Mouse (Mus musculus) mouse embryonic stem cell (cell line): ENCODE measurements around the gene Gm20388.
"Not testable (repeated sequence)": the region's sequence is repeated elsewhere in the genome, so short reads cannot be mapped to it uniquely, and the experiment has no call there.

Experiments used
- in situ Hi-C, 2 experiments: fragments of 300-500 bp; cut with MboI; formaldehyde crosslinking; loops; 1 replicate in 1 of 2; 3 replicates in 1 of 2; pipeline ENCODE4 v1.14.3; 2019 to 2020; ENCODE audit warnings: low sequenced_read_pairs in 2 of 2, low pct_unique_long_range_greater_than_20kb in 1 of 2, mixed read lengths in 1 of 2; ENCODE audit not compliant: unreplicated experiment in 1 of 2

Gene Gm20388

DNA sequence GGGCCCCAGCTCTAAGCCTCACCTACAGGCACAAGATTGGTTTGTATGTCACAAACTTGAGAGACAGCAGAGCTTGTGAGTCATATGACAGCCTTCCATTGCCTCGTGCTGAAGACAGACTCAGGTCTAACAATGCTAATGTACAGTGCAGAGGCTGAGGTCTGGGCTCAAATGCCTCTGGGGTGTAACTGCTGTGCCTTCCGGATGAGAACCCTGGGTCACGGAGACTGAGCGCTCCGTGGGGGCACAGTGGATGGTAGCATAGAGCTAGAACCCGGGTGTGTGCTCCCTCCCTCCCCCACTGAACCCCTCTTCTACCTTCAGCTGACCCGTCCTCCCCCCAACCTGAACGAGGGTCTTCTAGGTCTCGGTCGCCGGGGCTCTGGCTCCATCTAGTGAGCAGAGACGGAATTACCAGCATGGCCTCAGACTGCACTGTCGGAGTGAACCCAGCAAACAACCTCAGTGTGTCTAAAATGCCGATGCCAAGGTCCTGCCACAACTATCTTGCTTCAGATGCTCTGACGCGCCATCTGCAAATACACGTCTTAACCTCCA lies 889.7 kb downstream of the Gm20388 start:
- in situ Hi-C loops, result no loop called here

DNA sequence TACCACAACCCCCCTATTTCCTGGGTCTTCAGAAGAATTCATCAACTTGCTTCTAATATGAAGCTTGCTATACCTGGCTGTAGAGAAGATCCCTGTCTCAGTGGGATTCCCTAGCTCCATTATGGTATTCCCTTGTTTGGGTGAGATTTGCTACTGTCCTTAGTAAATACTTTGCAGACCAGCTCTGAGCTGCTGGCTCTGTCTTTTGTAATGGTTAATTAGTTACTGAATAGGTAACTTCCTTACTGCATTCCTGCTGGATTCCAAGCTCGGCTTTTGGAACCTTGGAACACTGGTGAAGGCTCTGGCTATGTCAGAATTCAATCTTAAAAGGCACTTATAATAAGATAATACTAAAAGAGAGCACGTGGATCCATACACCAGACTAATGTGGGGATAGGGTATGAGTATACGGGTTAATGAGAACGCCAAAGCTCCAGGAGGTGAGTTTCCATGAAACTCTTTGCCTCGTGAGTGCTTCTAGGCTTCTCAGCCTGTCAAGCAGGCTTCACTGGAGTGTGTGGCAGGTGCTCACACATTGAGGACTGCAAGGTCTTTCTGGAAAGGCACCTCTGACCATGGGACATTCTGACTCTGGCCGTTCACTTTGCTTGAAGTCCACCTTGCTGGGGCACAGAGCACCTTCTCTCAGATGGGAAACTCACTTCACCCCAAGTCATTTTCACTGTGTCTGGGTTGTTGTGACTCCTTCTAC lies 893.2 kb downstream of the Gm20388 start:
- in situ Hi-C loops, result not testable (repeated sequence)

DNA sequence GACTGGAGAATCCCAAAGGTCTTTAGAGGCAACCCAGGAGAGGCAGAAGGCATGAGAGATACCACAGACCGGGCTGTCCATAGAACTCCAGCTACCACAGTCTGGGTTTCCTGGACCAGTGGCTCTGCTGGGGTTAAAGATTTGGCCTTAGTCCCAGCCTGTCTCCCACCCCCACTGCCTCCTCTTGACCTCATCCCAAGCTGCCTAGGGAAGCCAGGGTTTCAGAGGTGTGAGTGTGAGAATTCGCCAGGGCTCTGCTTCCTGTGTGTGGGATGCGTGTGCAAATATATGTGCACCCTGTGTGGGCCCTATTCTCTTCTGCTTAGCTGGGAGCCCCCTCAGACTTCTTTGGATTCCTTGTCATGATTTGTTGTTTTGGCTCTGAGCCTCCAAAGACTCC lies 894.1 kb downstream of the Gm20388 start:
- in situ Hi-C loops, result no loop called here

DNA sequence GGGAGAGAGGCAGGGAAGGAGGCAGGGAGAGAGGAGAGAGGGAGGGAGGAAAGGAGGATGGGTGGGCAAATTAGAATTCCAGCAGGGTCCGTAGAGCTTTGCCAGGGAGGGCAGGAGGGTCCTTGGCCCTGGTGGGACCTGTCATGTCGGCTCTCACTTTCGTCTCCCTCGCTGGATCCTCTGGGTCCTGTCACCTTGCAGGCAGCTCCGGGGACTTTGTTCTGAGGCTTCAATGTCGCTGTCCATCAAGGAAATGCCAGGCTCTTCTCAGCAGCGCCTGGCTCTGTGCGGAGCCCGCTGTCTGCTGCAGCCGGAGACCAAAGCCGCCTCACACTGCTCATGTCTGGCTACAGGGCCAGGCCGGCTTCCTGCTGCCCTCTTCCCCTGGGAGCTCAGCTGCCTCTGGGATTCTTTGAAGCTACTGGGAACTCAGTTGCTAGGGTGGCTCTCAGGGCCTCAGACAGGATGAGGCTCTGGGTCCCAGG lies 896.2 kb downstream of the Gm20388 start:
- in situ Hi-C loops, result no loop called here

DNA sequence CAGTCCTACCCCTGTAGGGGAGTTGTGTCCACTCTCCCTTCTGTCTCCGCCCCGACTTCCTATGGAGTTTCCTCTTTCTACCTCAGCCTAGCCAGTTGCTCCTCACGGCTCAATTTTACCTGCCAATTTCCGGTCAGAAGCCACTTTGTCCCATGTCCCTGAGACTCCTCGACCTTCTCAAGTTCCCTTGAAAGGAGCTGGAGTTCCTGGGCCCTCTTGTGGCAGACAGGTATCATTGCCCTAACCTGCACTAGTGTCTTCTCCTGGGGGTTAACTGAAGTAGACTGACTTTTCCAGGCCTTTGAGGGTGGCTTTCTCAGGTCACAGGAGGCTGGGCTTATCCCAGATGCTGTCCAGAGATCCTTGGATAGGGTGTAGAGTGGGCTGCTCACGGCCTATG lies 897.1 kb downstream of the Gm20388 start:
- in situ Hi-C loops, result no loop called here

DNA sequence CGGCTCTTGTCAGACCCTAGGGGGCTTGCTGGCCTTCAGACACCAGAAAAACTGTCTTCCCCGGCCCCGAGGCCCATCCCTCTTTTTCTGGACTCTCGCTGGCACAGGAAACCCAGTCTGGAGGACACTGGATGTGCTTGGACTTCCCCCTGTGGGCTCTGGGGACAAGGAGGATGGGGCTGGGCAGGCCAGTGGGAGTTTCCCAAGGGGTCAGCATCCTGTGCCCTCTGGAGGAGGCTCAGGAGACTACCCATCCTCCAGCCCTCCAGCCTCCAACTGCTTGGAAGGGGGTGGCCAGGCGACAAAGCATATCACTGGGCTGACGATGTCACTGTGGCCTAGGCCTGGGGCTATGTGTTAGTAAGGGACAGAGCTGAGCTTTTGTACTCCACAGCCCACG lies 898.4 kb downstream of the Gm20388 start:
- in situ Hi-C loops, result no loop called here

DNA sequence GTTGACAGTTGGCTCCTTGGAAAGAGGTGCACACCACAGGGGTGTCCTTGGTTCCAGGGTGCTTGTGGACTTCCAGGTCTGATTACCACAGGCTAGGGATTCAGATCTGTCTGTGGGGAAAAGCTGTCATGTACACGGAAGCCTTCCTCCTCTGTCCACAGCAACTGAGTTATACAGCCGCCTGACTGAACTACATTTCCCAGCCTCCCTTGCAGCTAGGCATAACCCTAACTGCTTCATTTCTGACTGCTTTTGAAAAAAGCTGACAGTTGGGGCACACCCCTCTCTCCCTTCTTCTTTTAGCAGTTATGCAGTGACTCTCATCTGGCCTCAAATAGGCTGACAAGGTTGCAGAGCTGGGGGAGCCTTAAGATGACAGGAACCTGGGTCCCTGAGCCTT lies 901.3 kb downstream of the Gm20388 start:
- in situ Hi-C loops, result no loop called here

DNA sequence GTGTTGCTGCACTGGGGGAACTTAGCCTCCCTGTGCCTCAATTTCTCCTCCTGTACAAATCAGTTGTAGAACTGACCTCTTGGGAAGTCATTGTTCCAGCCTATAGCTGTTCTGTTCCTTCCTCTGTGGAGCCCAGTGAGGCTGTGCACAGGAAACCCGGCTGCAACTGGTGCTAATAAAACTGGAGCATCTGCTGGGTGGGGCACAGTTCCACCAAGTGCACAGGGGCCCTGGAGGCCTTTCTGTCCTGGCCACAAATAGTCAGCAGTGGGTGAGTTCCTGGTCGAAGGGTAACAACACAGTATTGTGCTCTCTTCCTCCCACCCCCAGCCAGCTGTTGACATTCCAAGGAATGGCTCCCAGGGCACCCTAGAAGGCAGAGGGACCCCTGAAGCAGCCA lies 902.4 kb downstream of the Gm20388 start:
- in situ Hi-C loops, result no loop called here

DNA sequence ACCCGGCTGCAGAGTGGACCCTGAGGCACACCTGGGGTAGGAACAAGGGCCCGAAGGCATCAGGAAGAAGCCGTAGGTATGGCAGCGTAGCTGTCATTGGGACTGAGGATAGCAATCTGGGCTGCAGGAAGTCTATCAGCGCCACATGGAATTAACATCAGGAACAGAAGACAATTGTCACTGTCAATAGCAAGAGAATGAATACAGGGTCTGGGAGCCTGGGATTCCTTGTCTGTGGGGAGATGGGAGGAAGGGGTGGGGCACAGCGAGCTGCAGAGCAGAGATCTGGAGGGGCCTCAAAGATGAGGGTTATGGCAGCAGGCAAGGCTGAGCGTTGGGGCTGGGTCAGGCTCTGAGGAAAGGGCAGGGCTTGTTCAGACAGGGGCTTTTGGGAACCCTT lies 903.2 kb downstream of the Gm20388 start:
- in situ Hi-C loops, result no loop called here

DNA sequence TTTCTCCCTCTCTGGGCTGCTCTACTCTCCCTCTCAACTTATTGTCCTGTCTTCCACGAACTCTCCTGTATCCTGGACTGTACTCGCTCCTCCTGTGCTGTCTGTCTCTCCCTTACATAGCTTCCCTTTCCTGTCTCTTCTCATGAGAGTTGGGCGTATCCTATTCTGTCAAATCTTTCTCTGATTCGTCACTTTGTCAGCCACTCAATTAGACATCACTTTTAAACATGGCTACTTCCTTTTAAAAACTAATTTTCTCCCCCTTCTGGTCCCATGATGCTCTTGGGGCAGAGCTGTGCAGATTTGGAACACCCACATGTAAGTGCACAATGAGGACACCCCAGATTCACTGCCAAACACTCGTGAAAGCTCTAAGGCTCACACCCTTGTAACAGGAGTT lies 905.7 kb downstream of the Gm20388 start:
- in situ Hi-C loops, result no loop called here

DNA sequence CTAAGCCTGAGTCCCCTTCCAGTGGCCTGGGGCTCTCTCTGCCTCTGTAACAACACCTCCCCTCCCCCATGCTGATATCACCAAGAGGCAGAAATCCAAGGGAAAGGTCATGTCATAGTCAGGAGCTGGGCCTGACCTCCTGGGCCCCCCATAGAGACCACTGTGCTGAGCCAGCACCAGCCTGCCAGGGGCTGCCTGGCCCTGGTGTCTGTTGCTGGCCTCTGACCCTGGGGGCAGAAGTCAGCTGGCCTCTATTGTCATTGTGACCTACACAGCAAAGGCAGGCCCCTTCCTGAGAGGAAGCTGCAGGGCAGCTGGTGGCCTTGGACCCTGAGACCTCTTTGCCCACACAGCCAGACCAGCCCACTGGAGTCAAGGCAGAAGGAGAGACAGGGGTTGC lies 909.3 kb downstream of the Gm20388 start:
- in situ Hi-C loops, result loop anchor here in 1 of 2 experiments (10.0 kb wide), 1 partner anchor 265 kb away; the partner anchor contains the start of gene Foxf1

DNA sequence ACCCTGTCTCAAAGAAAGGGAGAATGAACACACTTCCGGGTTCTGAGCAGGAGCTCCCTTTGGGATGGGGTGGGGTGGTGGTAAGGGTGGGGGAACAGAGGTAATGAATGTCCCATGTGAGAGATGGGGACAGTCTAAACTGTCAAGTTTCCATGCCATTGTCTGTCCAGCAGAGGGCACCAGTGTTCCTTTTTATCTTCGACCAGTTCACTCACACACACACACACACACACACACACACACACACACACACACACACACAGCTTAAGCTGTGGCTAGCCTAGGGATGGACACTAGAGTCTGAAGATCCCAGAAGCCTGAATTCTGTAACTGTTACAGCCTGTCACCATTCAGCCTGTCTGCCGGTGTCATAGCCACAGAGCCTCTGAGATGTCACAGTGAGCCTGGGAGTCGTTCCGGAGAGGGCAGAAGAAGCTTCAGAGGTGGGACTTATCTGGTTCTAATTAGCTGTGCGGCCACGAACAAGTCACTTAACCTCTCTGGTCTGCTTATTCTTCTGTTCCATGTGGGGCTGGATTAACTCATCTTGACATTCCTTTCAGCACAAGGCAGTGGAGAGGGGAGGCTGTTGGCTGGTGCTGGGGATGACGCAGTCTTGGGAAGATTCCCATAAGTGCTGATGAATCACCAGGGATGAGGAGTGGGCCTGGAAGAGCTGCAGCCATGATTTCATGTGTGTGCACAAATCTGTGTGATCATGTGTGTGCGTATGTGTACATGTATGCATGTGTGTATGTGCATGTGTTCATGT lies 910.9 kb downstream of the Gm20388 start:
- in situ Hi-C loops, result loop anchor here in 1 of 2 experiments (10.0 kb wide), 1 partner anchor 263 kb away; the partner anchor contains the start of gene Foxf1

DNA sequence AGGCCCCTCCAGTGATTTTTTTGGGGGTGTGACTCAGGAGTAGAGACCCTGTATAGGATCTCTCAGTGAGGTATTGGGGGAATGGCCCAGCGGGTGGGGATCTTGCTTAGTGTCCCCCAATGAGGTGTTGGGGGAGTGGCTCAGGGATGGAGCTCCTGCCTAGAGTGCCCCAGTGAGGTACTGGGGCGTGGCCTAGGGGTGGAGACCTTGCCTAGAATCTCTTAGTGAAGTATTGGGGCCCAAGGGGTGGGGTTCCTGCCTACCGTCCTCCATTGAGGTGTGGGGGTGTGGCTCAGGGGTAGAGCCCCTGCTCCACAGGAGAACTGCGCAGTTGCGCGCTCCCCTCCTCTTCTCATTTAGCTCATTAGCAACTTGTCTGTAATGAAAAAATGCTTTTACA lies 912.7 kb downstream of the Gm20388 start:
- in situ Hi-C loops, result loop anchor here in 1 of 2 experiments (10.0 kb wide), 1 partner anchor 261 kb away; the partner anchor contains the start of gene Foxf1

DNA sequence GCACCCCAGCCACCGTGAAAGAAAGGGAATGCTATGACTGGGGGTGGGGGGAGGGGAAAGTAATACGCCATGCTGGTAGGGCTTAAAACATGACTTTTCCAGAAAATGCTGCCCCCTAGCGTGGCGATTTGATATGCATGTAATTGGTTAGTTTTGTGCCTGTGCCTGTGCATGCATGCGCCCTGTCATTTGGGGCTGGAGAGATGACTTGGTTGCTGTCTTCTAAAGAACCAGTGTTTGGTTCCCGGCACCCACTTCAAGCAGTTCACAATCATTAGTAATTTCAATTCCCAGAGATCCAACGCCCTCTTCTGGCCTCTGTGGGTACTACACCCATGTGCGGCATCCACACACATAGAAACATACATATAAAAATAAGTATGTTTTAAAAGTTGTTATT lies 913.2 kb downstream of the Gm20388 start:
- in situ Hi-C loops, result loop anchor here in 1 of 2 experiments (10.0 kb wide), 1 partner anchor 261 kb away; the partner anchor contains the start of gene Foxf1

DNA sequence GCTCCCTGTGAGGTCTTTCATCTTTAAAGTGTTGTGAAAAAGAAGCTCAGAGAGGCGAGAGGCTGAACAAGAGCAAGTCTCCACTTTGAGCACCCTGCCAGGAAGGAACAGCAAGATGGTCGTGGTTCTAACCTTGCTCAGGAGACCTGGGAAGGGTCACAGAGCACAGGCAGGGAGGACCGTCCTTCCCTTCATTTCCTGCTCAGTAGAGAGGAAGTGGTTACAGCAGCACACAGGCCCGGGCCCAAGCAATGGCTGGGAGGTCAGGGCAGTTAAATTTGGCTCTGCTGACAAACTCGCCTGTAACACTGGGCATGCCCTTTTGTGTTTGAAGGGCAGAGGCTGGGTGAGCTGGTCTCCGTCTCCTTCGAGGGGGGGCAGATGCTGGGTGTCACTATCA lies 914.0 kb downstream of the Gm20388 start:
- in situ Hi-C loops, result loop anchor here in 1 of 2 experiments (10.0 kb wide), 1 partner anchor 260 kb away; the partner anchor contains the start of gene Foxf1

DNA sequence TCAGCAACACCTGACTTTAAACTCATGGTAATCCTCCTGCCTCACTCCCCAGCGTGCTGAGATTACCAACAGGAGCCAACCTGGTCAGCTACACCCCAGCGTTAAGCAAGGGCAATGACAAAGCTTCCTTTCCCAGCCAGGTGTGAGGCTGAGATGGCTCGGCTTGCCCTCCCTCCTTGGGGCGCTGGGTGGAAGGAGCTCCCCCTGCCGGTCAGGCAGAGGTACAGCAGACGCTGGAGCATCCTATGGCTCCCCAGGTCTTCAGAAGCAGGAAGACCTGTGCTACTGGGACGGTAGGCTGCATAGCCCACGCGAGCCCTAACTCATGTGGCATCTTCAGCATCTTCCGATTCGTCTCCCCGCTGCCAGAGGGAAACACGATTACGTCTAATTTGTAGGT lies 917.6 kb downstream of the Gm20388 start:
- in situ Hi-C loops, result loop anchor here in 1 of 2 experiments (10.0 kb wide), 1 partner anchor 257 kb away; the partner anchor contains the start of gene Foxf1

DNA sequence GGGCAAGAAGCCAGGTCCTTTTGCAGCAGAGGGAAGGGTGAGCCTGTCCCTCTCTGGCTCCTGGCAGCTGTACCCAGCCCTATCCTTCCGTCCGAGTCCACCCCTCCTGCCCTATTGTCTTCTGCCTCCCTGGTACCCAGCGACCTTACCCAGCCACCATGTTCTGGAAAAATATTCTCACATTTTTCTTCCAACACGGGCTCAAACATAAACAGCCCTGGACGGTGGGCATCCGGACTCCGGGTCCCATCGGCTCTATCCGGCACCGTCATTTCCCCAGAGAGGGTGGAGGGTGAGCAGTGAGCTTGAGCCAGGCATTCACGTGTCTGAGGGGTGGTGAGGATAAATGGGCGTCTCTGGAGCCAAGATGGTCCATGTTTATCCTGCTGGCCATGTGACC lies 920.0 kb downstream of the Gm20388 start:
- in situ Hi-C loops, result no loop called here

DNA sequence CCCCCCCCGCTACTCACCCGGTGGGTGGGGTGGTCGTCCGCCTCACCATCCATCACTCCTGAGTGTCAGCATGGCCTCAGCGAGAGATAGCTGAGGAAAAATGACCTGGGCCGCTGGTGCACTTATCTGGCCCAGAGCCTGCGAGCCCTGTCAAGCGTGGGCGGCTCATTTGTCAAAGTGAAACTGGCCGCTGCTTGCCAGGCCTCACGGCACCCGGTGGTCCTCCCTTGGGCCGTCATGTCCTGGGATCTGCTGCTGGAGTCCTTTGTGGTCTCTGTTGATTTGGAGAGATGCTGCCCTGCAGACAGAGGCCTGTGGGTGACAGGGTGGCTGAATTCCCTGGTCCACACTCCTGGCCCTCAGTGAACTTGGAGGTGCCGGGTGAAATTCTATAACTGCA lies 921.4 kb downstream of the Gm20388 start:
- in situ Hi-C loops, result no loop called here

DNA sequence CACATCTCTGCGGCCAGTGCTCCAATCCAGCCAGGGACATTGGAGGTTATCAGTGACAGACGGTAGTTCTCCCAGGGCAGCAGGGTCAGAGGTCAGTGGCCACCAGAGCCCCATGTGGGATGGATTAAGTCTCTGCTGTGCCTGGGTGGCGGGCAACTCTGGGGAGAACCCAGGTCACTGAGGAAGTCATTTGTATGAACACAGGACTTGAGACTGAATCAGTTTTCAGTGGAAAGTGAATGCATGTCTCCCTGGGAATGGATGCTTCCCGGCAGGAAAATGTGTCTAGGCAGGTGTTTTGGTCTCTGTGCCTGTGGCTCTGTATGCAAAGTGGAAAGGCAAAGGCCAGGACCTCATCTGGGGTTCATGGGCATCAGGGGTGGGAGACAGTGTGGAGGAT lies 922.6 kb downstream of the Gm20388 start:
- in situ Hi-C loops, result no loop called here
